In genomic region chrX:151047431-151048058, GRCm38 (mm10) we compare ENCODE assay signal across 8 mouse cellular contexts. TPM values are rescaled to one million over a fixed set of nuclear protein-coding genes. Genes with fewer than 3 reads are reported as not detected.
DNase-seq lines count a peak whose midpoint lies in the region; ATAC-seq and TF ChIP-seq lines count a peak whose summit lies in the region.

No protein-coding gene starts in this region.

- no peaks in the 10 kb centered on the region for H3K36me3 ChIP-seq in forebrain, embryonic 13.5 days (ENCODE audit: poor library complexity, severe bottlenecking)
- H3K36me3 ChIP-seq in hindbrain, embryonic 10.5 days: no peaks in the 10 kb centered on the region
- no peaks in the 10 kb centered on the region for H3K36me3 ChIP-seq in midbrain, postnatal 0 days (ENCODE audit: insufficient read depth, low read length)

- H3K27me3 ChIP-seq in forebrain, embryonic 13.5 days: no peaks in the 10 kb centered on the region
- no peaks in the 10 kb centered on the region; the same call in 1 of the 2 replicates for H3K27me3 ChIP-seq in hindbrain, embryonic 10.5 days (ENCODE audit: insufficient read depth, poor library complexity, severe bottlenecking)
- no peaks in the 10 kb centered on the region for H3K27me3 ChIP-seq in midbrain, postnatal 0 days (ENCODE audit: insufficient read depth, low read length)

- DNase-seq in retina, postnatal 7 days (ENCODE audit: low read depth, low spot score): peak; percentile 4
- no peak for DNase-seq in retina, postnatal 1 day
- peak; percentile 39 for DNase-seq in hindbrain, embryonic 10.5 days (ENCODE audit: low spot score)
- peak; percentile 15 for DNase-seq in left cerebral cortex, postnatal 4 days
- DNase-seq in midbrain, postnatal 0 days (ENCODE audit: low spot score): peak; percentile 7

- intact Hi-C loops in left cerebral cortex, postnatal 4 days (cut with DNase I): no loop called here

- peak overlapping the region; percentile 94 for H3K27ac ChIP-seq in forebrain, embryonic 13.5 days
- H3K27ac ChIP-seq in hindbrain, embryonic 10.5 days: peak overlapping the region; percentile 93
- H3K27ac ChIP-seq in midbrain, postnatal 0 days (ENCODE audit: low read depth, low read length): peak overlapping the region; percentile 89

- H3K4me2 ChIP-seq in forebrain, embryonic 13.5 days: peak overlapping the region; percentile 70
- peak overlapping the region; percentile 66 for H3K4me2 ChIP-seq in midbrain, postnatal 0 days (ENCODE audit: low read depth, low read length, poor library complexity, severe bottlenecking)

- no peak for TF ChIP-seq CTCF in midbrain, postnatal 0 days (IDR thresholded peaks at IDR 0.05)

- peaks cover 28% of the 10 kb centered on the region for H3K4me1 ChIP-seq in forebrain, embryonic 13.5 days
- H3K4me1 ChIP-seq in hindbrain, embryonic 10.5 days (replicated peaks): peaks cover 22% of the 10 kb centered on the region
- H3K4me1 ChIP-seq in midbrain, postnatal 0 days (ENCODE audit: insufficient read depth, low read length): no peaks in the 10 kb centered on the region; the same call in 1 of the 2 replicates

- H3K4me3 ChIP-seq in forebrain, embryonic 13.5 days: peak overlapping the region; percentile 64
- peak overlapping the region; percentile 67 for H3K4me3 ChIP-seq in hindbrain, embryonic 10.5 days
- peak overlapping the region; percentile 61 for H3K4me3 ChIP-seq in midbrain, postnatal 0 days (ENCODE audit: low read depth, low read length)

- H3K9ac ChIP-seq in forebrain, embryonic 13.5 days: peak overlapping the region; percentile 88
- peak overlapping the region; percentile 79 for H3K9ac ChIP-seq in midbrain, postnatal 0 days (replicated peaks; ENCODE audit: low read length, poor library complexity, severe bottlenecking)

- H3K9me3 ChIP-seq in forebrain, embryonic 13.5 days (replicated peaks): no peaks in the 10 kb centered on the region
- 0 out of 2 replicates have a peak, but pooled peaks cover 3% of the 10 kb centered on the region for H3K9me3 ChIP-seq in hindbrain, embryonic 10.5 days
- no peaks in the 10 kb centered on the region for H3K9me3 ChIP-seq in midbrain, postnatal 0 days (ENCODE audit: low read length)

- WGBS in forebrain, embryonic 13.5 days: 26% methylated on average over 23 of the region's 56 CpGs
- 29% methylated on average over 56 of the region's 56 CpGs for WGBS in hindbrain, embryonic 10.5 days
- WGBS in midbrain, postnatal 0 days: 31% methylated on average over 30 of the region's 56 CpGs

- ATAC-seq in cerebellum, adult (ENCODE audit: insufficient number of reproducible peaks, low FRiP score, low TSS enrichment): peak; percentile 7; the same call in 1 of the 2 replicates
- peak; percentile 70 for ATAC-seq in forebrain, embryonic 13.5 days
- peak; percentile 21 for ATAC-seq in midbrain, postnatal 0 days (ENCODE audit: low FRiP score)
- ATAC-seq in activated CD4-positive, CD25-positive, alpha-beta regulatory T cell, adult 4 months: no peak

RNA-seq across cellular contexts. Expression of gene Fgd1, which starts 1.6 kb away (rescaled TPM):
- polyA plus RNA-seq in forebrain, embryonic 13.5 days (2015; fragmentation: Nextera tagmentation; extraction: Ambion mirVana): 9.2 and 11.0 TPM in 2 replicates
- 9.0 and 12.0 TPM in 2 replicates for polyA plus RNA-seq in hindbrain, embryonic 10.5 days (2016; fragmentation: Nextera tagmentation; extraction: Ambion mirVana)
- total RNA-seq in left cerebral cortex, postnatal 4 days (2021): 10 to 100 TPM; 49.3 to 51.2 TPM
- total RNA-seq in midbrain, postnatal 0 days (2014; rRNA removed): 46.1 and 48.9 TPM in 2 replicates
- polyA plus RNA-seq in midbrain, postnatal 0 days (2015; fragmentation: Nextera tagmentation; extraction: Ambion mirVana): 12.6 and 14.4 TPM in 2 replicates
- under 1 TPM in 1 of 2 experiments, not detected in 1; 0.42 TPM for polyA plus RNA-seq in activated CD4-positive, CD25-positive, alpha-beta regulatory T cell, adult 4 months (2017; shearing (Covaris generic))

RNA-seq across cellular contexts. Expression of gene Gnl3l, which starts 30.4 kb away (rescaled TPM):
- polyA plus RNA-seq in forebrain, embryonic 13.5 days (2015; fragmentation: Nextera tagmentation; extraction: Ambion mirVana): 54.7 and 62.1 TPM in 2 replicates
- 38.6 and 40.1 TPM in 2 replicates for polyA plus RNA-seq in hindbrain, embryonic 10.5 days (2016; fragmentation: Nextera tagmentation; extraction: Ambion mirVana)
- 100 to 1,000 TPM; 174 to 191 TPM for total RNA-seq in left cerebral cortex, postnatal 4 days (2021)
- total RNA-seq in midbrain, postnatal 0 days (2014; rRNA removed): 170 and 195 TPM in 2 replicates
- 113 and 118 TPM in 2 replicates for polyA plus RNA-seq in midbrain, postnatal 0 days (2015; fragmentation: Nextera tagmentation; extraction: Ambion mirVana)
- polyA plus RNA-seq in activated CD4-positive, CD25-positive, alpha-beta regulatory T cell, adult 4 months (2017; shearing (Covaris generic)): 10 to 100 TPM; 22.6 to 24.7 TPM

RNA-seq across cellular contexts. Expression of gene Tsr2, which starts 48.8 kb away (rescaled TPM):
- 37.9 and 40.9 TPM in 2 replicates for polyA plus RNA-seq in forebrain, embryonic 13.5 days (2015; fragmentation: Nextera tagmentation; extraction: Ambion mirVana)
- polyA plus RNA-seq in hindbrain, embryonic 10.5 days (2016; fragmentation: Nextera tagmentation; extraction: Ambion mirVana): 46.1 and 48.7 TPM in 2 replicates
- 10 to 100 TPM; 36.7 to 38.7 TPM for total RNA-seq in left cerebral cortex, postnatal 4 days (2021)
- total RNA-seq in midbrain, postnatal 0 days (2014; rRNA removed): 24.1 and 33.0 TPM in 2 replicates
- polyA plus RNA-seq in midbrain, postnatal 0 days (2015; fragmentation: Nextera tagmentation; extraction: Ambion mirVana): 41.9 and 45.6 TPM in 2 replicates
- polyA plus RNA-seq in activated CD4-positive, CD25-positive, alpha-beta regulatory T cell, adult 4 months (2017; shearing (Covaris generic)): 10 to 100 TPM; 15.8 to 19.0 TPM
